Mouse (Mus musculus): ENCODE measurements at regions not wholly inside any gene's neighbourhood (a gene's known extent, or its start where the extent isn't known, plus 50 kb on each side); places are given as distances from the start of the nearest gene placed in this dataset.

DNA sequence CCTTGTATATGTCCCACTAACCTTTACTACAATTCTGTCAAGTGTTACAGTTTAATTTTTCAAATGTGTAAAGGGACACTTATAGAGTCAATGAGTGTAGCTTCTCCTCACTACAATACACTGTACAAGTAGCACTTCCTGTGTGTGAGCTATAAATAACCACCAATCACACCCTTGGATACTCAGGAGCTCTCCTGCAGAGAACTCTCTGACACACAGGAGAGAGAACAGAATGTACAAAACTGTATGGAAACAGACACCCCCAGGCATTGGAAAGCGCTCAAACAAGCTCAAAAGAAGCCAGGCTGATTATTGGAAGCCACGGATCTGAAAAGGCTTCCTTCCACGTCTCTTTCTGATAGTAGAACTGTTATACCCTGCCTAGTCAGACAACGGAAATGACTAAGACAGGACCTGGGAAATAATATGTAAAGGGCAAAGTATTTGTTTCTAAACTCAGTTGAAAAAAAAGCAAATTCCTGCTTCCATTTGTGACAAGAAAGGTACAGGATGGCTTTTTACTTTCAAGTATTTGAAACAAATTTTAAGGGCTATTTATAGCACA is 122.9 kb upstream of the Arhgap18 start:
- Histone ChIP-seq H3K9me3 (replicated peaks; ENCODE audit: control insufficient read depth, low read length) (no peaks in the 10 kb centered on the region), H3K27ac (ENCODE audit: low read length) (no peak overlapping the region), H3K36me3 (ENCODE audit: control insufficient read depth, insufficient read depth) (no peaks in the 10 kb centered on the region), H3K9ac (ENCODE audit: low read depth, low read length) (no peak overlapping the region), H3K27me3 (ENCODE audit: control insufficient read depth, insufficient read depth, low read depth, low read length) (no peaks in the 10 kb centered on the region), H3K4me3 (ENCODE audit: low read depth, low read length) (no peak overlapping the region), H3K4me1 (ENCODE audit: control insufficient read depth, low read depth, low read length) (no peaks in the 10 kb centered on the region), H3K4me2 (ENCODE audit: low read depth, low read length) (no peak overlapping the region)
- 39% methylated on average over 4 of the region's 4 CpGs for WGBS (ENCODE audit: insufficient replicate concordance)
- ATAC-seq (ENCODE audit: low read depth): no peak

GRCm38 (mm10) chr10:26632266-26632665 is 121.0 kb upstream of the Arhgap18 start:
- no peak overlapping the region for H3K9ac ChIP-seq (ENCODE audit: low read depth, low read length)
- no peak overlapping the region for H3K4me2 ChIP-seq (ENCODE audit: low read depth, low read length)
- H3K4me3 ChIP-seq (ENCODE audit: low read depth, low read length): no peak overlapping the region
- H3K27ac ChIP-seq (ENCODE audit: low read length): no peak overlapping the region
- WGBS (ENCODE audit: insufficient replicate concordance): 67% methylated on average over 5 of the region's 5 CpGs
- no peaks in the 10 kb centered on the region for H3K36me3 ChIP-seq (ENCODE audit: control insufficient read depth, insufficient read depth)
- H3K27me3 ChIP-seq (ENCODE audit: control insufficient read depth, insufficient read depth, low read depth, low read length): no peaks in the 10 kb centered on the region
- H3K4me1 ChIP-seq (ENCODE audit: control insufficient read depth, low read depth, low read length): no peaks in the 10 kb centered on the region
- H3K9me3 ChIP-seq (replicated peaks; ENCODE audit: control insufficient read depth, low read length): no peaks in the 10 kb centered on the region
- ATAC-seq (ENCODE audit: low read depth): no peak

DNA sequence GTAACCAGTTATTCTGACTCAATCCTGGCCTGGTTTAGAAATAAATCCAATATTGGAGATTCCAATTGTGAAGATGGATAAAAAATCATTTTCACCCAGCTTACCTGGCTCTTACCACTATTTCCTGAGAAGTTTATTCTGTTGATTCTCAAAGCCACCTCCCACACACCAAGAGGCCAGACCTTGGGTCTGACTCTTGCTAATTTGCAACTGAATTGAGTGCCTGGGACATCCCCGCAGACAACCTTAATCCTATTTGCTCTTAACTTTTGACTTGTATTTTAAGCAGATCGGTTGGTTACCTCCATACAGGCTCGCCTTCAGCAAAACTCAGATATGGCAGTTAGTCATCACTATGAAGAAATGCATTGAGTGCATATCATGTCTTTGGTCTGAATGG is 115.8 kb upstream of the Arhgap18 start:
- H3K4me3 ChIP-seq (ENCODE audit: low read depth, low read length): no peak overlapping the region
- H3K4me1 ChIP-seq (ENCODE audit: control insufficient read depth, low read depth, low read length): no peaks in the 10 kb centered on the region
- no peaks in the 10 kb centered on the region for H3K9me3 ChIP-seq (replicated peaks; ENCODE audit: control insufficient read depth, low read length)
- no peak overlapping the region for H3K27ac ChIP-seq (ENCODE audit: low read length)
- H3K36me3 ChIP-seq (ENCODE audit: control insufficient read depth, insufficient read depth): no peaks in the 10 kb centered on the region
- H3K27me3 ChIP-seq (ENCODE audit: control insufficient read depth, insufficient read depth, low read depth, low read length): no peaks in the 10 kb centered on the region
- no peak overlapping the region for H3K9ac ChIP-seq (ENCODE audit: low read depth, low read length)
- 51% methylated on average over 3 of the region's 3 CpGs for WGBS (ENCODE audit: insufficient replicate concordance)
- H3K4me2 ChIP-seq (ENCODE audit: low read depth, low read length): no peak overlapping the region
- no peak for ATAC-seq (ENCODE audit: low read depth)

DNA sequence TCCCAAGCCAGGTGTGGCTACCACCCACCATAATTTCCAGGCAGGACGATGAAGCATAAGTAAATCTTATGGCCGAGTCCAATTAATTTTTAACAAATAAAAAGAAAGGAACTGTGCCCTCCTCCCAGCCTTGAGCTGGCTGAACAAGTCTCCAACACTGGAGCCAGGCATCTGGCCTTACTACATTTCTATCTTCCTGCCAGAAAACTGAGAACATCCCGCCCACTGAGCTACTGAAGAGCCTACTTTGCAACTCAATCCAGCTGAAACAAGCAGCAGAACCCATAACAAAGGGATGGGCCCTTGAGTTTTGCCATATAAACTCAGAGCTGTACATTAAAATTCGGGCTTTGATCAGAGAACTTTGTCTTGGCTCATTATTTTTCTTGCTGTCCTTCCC is 115.2 kb upstream of the Arhgap18 start:
- H3K4me1 ChIP-seq (ENCODE audit: control insufficient read depth, low read depth, low read length): no peaks in the 10 kb centered on the region
- H3K9ac ChIP-seq (ENCODE audit: low read depth, low read length): no peak overlapping the region
- H3K4me2 ChIP-seq (ENCODE audit: low read depth, low read length): no peak overlapping the region
- H3K27ac ChIP-seq (ENCODE audit: low read length): no peak overlapping the region
- no peaks in the 10 kb centered on the region for H3K9me3 ChIP-seq (replicated peaks; ENCODE audit: control insufficient read depth, low read length)
- WGBS (ENCODE audit: insufficient replicate concordance): 48% methylated on average over 4 of the region's 4 CpGs
- H3K36me3 ChIP-seq (ENCODE audit: control insufficient read depth, insufficient read depth): no peaks in the 10 kb centered on the region
- no peak for ATAC-seq (ENCODE audit: low read depth)
- H3K4me3 ChIP-seq (ENCODE audit: low read depth, low read length): no peak overlapping the region
- no peaks in the 10 kb centered on the region for H3K27me3 ChIP-seq (ENCODE audit: control insufficient read depth, insufficient read depth, low read depth, low read length)

DNA sequence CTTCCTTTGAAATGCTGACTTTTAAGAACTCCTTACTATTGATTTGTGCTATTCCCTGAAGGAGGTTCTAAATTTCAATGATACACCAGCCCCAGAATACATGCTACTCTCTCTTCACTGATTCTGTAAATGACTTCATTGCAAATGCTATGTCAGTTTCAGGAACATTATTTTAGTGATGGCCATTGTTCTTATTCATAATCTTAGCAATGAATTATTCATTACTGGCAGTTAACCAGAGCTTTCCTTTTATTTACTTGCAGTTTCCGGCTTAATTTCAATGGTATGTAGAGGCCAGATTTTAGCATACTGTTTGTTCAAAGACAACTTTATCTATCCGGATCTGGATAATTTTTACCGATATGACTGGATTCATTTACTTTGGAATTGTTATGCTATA is 114.1 kb upstream of the Arhgap18 start:
- no peak for ATAC-seq (ENCODE audit: low read depth)
- WGBS (ENCODE audit: insufficient replicate concordance): 69% methylated on average over 3 of the region's 3 CpGs
- H3K9me3 ChIP-seq (replicated peaks; ENCODE audit: control insufficient read depth, low read length): no peaks in the 10 kb centered on the region
- H3K27me3 ChIP-seq (ENCODE audit: control insufficient read depth, insufficient read depth, low read depth, low read length): no peaks in the 10 kb centered on the region
- no peaks in the 10 kb centered on the region for H3K36me3 ChIP-seq (ENCODE audit: control insufficient read depth, insufficient read depth)
- no peaks in the 10 kb centered on the region for H3K4me1 ChIP-seq (ENCODE audit: control insufficient read depth, low read depth, low read length)
- no peak overlapping the region for H3K9ac ChIP-seq (ENCODE audit: low read depth, low read length)
- H3K27ac ChIP-seq (ENCODE audit: low read length): no peak overlapping the region
- H3K4me2 ChIP-seq (ENCODE audit: low read depth, low read length): no peak overlapping the region
- no peak overlapping the region for H3K4me3 ChIP-seq (ENCODE audit: low read depth, low read length)

- Histone ChIP-seq H3K9me3 (replicated peaks; ENCODE audit: control insufficient read depth, low read length) (no peaks in the 10 kb centered on the region), H3K36me3 (ENCODE audit: control insufficient read depth, insufficient read depth) (no peaks in the 10 kb centered on the region), H3K4me1 (ENCODE audit: control insufficient read depth, low read depth, low read length) (no peaks in the 10 kb centered on the region), H3K27me3 (ENCODE audit: control insufficient read depth, insufficient read depth, low read depth, low read length) (no peaks in the 10 kb centered on the region), H3K9ac (ENCODE audit: low read depth, low read length) (no peak overlapping the region), H3K4me3 (ENCODE audit: low read depth, low read length) (no peak overlapping the region), H3K27ac (ENCODE audit: low read length) (no peak overlapping the region), H3K4me2 (ENCODE audit: low read depth, low read length) (no peak overlapping the region)
- no peak for ATAC-seq (ENCODE audit: low read depth)
- WGBS (ENCODE audit: insufficient replicate concordance): 48% methylated on average over 1 of the region's 1 CpGs
Observed at GRCm38 (mm10) chr10:26653103-26653502, 100.1 kb upstream of the Arhgap18 start.

DNA sequence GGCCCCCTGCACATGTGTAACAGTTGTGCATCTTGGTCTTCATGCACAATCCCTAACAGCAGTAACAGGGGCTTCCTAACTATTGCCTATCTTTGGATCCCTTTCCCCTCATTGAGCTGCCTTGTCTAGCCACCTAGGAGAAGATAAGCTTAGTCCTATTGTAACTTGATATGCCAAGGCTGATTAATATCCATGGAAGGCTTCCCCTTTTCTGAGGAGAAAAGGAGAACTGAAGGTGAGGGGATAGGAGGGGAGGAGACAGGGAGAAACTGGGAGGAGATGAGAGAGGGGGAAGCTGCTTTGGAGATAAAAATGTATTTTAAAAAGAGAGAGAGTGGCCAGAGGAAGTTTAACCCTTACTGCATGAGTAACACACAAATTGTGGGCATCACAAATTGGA is 89.0 kb upstream of the Arhgap18 start:
- H3K9ac ChIP-seq (ENCODE audit: low read depth, low read length): no peak overlapping the region
- H3K27me3 ChIP-seq (ENCODE audit: control insufficient read depth, insufficient read depth, low read depth, low read length): no peaks in the 10 kb centered on the region
- no peak overlapping the region for H3K4me2 ChIP-seq (ENCODE audit: low read depth, low read length)
- H3K9me3 ChIP-seq (replicated peaks; ENCODE audit: control insufficient read depth, low read length): no peaks in the 10 kb centered on the region
- no peak overlapping the region for H3K27ac ChIP-seq (ENCODE audit: low read length)
- no peaks in the 10 kb centered on the region for H3K36me3 ChIP-seq (ENCODE audit: control insufficient read depth, insufficient read depth)
- H3K4me1 ChIP-seq (ENCODE audit: control insufficient read depth, low read depth, low read length): no peaks in the 10 kb centered on the region
- H3K4me3 ChIP-seq (ENCODE audit: low read depth, low read length): no peak overlapping the region
- no peak for ATAC-seq (ENCODE audit: low read depth)

- Histone ChIP-seq H3K27ac (ENCODE audit: low read length) (no peak overlapping the region), H3K4me3 (ENCODE audit: low read depth, low read length) (no peak overlapping the region), H3K27me3 (ENCODE audit: control insufficient read depth, insufficient read depth, low read depth, low read length) (no peaks in the 10 kb centered on the region), H3K9ac (ENCODE audit: low read depth, low read length) (no peak overlapping the region), H3K4me2 (ENCODE audit: low read depth, low read length) (no peak overlapping the region), H3K9me3 (replicated peaks; ENCODE audit: control insufficient read depth, low read length) (no peaks in the 10 kb centered on the region), H3K36me3 (ENCODE audit: control insufficient read depth, insufficient read depth) (no peaks in the 10 kb centered on the region), H3K4me1 (ENCODE audit: control insufficient read depth, low read depth, low read length) (no peaks in the 10 kb centered on the region)
- no peak for ATAC-seq (ENCODE audit: low read depth)
- 44% methylated on average over 4 of the region's 4 CpGs for WGBS (ENCODE audit: insufficient replicate concordance)
Observed at GRCm38 (mm10) chr10:26679500-26680227, 73.6 kb upstream of the Arhgap18 start.

- no peak overlapping the region for H3K9ac ChIP-seq (ENCODE audit: low read depth, low read length)
- H3K4me2 ChIP-seq (ENCODE audit: low read depth, low read length): no peak overlapping the region
- WGBS (ENCODE audit: insufficient replicate concordance): 49% methylated on average over 2 of the region's 2 CpGs
Observed at GRCm38 (mm10) chr10:26694761-26695160, 58.5 kb upstream of the Arhgap18 start.

More at GRCm38 (mm10) chr10:26694761-26695160, 58.5 kb upstream of the Arhgap18 start:
- no peaks in the 10 kb centered on the region for H3K27me3 ChIP-seq (ENCODE audit: control insufficient read depth, insufficient read depth, low read depth, low read length)
- H3K4me3 ChIP-seq (ENCODE audit: low read depth, low read length): no peak overlapping the region
- ATAC-seq (ENCODE audit: low read depth): no peak
- no peaks in the 10 kb centered on the region for H3K9me3 ChIP-seq (replicated peaks; ENCODE audit: control insufficient read depth, low read length)
- H3K4me1 ChIP-seq (ENCODE audit: control insufficient read depth, low read depth, low read length): no peaks in the 10 kb centered on the region
- H3K36me3 ChIP-seq (ENCODE audit: control insufficient read depth, insufficient read depth): no peaks in the 10 kb centered on the region
- H3K27ac ChIP-seq (ENCODE audit: low read length): no peak overlapping the region
